Mouse (Mus musculus) mouse trophoblast stem cell (cell line): ENCODE results near the gene Ivd.

Experiments used
- in situ Hi-C, 2 experiments: fragments of 300-500 bp; cut with MseI, MboI; formaldehyde crosslinking; loops; 2 replicates in 1 of 2; 3 replicates in 1 of 2; pipeline ENCODE4 v1.15.1; 2025

Ivd gene

DNA sequence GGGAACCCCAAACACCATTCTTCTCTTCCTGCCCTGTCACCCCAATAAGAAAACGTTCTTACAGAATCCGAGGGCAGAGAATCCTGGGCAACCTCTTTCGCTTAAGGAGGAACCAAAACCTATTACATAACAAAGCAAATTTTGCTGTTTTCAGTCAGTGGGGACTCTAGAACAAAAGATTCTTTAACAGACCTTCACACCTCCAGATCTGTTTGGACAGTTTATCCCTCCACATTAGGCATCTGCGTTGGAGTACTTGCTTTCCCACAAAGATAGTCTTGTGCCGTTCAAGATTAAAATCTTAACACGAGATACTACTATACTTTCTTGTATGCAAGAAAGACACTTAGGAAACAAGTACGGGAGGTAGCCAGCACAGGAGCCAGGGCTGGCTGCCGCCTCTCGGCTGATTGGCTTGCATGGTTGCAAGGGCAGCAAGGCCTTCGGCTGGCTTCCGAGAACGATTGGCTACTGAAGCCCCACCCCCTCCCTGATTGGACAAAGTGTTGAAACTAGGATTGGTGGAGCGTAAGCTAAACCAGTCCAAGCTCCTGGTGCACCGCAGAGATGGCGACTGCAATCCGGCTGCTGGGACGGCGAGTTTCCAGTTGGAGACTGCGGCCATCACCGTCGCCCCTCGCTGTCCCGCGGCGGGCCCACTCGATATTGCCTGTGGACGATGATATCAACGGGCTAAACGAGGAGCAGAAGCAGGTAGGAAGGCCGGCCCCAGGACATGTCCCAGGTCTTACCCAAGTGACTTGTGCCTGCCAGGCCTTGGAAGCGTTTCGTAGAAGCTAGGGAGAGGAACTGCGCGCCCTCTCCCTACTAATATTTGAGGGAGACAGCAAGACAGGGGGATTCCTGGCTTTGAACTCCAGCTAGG lies at the start of gene Ivd:
Gene Ivd (plus strand): TSS at position 501 of the 886 bp plus-strand sequence.
- in situ Hi-C loops, result no loop called here

DNA sequence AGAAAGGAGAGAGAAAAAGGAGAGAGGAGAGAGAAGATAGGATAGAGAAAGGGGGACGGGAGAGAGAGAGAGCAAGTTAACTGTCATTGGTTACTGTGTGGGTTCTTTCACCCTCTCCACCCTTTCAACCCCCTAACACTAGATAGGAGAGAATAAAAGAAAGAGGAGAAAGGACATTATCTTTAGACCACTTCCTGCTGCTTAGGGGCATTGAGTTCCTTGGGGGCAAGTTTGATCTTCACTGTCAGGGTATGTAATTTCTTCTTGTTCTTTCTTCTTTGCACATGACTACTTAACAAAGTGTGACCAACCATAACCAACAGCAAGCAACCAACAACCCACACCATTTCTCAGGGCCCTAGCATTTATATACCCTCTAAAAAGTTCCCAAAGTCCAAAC lies 49.0 kb upstream of the Ivd start:
- in situ Hi-C loops, result no loop called here

DNA sequence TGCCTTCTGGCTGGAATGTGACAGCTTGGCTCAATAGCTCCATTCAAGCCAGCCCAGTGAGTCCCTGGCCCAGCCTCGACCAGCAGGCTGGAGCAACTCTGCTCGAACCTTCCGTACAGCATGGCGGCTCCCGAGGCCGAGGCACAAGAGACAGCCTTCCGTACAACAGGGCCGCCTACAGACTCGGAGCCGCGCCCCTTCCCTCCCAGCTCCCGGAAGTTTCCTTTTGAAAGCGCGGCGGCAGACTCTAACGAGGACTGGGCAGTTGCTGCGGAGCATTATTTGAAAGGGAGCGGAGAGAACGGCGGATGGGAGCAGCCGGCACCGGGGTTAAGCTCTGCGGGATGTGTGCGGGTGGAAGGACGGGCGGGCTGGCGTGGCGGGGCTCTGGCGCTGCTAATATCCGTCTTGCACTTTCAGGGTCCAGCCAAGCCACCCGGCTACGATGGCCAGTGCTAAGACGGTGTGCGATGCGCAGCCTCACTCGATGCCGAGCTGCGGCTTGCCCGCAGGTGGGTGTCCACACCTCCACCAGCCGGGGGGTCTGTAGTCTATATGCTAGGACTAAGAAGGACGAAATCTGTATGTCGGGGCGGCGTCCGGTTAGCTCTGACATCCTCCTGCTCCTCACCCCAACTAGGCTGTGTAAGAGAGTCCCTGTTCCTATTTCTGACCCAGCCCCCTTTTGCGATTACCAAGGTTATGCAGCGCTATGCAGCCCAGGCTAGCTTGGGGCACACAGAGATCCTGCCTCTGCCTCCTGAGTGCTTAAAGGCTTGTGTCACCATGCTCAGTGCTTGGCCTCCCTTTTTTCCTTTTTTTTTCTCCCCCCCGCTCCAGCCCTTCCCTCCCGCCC lies 47.5 kb upstream of the Ivd start, which contains the start of gene Knstrn:
Gene Knstrn (plus strand): TSS at position 23 of the 856 bp plus-strand sequence.
- in situ Hi-C loops, result no loop called here

DNA sequence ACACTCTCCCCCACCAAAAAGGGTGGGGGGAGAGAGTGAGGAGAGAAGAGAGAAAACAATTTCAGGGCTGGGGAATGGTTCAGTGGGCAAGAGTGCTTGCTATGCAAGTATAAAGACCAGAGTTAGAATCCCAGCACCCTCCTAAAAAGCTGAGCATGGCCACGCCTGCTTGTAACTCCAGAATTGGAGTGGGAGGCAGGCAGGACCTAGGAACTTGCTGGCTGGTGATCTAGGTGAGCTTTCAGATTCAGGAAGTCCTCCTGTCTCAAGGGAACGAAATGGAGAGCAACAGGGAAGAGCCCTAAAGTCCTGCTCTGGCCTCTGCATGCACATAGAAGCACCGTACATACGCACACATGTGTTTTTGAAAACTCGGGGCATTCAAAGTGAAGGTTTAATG lies 39.0 kb upstream of the Ivd start:
- in situ Hi-C loops, result no loop called here

DNA sequence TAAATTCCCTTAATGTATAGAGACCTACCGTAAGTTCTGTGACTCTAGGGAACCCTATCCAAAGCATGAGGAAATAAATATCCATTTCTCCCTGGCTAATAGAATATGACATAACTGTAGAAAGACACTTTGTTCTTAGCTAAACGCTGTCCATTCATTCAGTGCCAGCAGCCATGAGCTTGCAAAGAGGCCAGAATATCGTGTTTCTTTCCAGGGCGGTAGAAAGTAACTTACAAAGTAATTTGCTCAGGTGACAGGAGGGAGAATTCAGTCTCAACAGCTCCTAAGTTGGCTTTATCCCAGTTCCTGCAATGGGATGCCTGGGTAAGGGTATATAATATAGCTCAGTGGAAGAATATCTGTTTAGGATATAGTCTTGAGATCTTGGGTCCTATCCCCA lies 37.4 kb upstream of the Ivd start:
- in situ Hi-C loops, result no loop called here

DNA sequence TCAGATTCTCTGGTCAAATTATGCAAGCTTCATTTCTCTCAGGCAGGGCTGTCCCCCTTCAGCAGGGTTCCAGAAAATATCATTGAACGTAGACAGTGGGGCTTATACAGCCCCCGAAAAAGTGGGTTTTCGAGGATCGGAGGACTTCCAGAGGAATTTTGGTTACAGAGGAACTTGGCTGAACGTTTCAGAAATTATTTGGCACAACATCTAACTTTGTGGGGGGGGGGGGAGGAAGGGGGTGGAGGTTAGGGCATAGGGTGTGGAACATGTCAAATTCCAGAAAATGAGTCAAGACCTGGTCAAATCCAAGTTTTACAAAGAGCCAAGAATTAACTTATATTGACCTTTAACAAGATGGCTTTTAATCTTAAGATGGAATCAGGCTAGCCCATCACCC lies 32.7 kb upstream of the Ivd start:
- in situ Hi-C loops, result no loop called here

DNA sequence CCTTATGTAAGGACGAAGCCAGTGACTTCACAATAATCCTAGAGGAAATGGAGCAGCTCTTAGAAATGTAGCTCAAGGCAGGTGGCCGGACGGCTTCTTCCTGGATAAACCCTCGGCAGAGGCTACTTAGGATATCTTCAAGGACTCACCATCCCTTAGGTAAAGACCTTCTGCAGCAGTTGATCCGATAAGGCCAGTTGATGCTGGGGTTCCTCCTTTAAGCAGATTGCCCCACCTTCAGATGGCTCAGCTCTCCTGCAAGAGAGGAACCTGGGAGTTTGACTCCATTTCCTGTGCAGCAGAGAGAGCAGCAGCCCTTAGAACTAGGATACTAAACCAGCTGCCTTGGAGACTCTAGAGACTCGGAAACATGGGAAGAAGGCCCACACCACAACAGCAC lies 27.7 kb upstream of the Ivd start:
- in situ Hi-C loops, result no loop called here

DNA sequence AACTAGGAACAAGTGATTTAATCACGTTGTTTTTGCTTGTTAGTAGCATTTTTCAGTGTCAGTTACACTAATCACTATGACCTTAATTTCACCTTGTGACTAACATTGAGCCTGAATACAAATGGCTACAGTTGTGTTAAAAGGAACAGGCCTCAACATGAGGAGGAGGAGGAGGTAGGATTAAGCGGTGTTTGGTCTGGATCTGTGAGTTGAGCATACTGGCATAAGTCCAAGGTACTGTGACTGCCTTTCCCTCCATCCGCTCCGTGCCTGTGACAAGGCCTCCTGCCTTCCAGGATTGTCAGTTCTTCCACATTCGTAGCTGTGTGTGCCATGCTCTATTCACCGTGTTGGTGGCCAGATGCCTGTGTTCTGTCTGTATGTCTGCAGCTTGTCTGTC lies 26.6 kb upstream of the Ivd start:
- in situ Hi-C loops, result no loop called here

DNA sequence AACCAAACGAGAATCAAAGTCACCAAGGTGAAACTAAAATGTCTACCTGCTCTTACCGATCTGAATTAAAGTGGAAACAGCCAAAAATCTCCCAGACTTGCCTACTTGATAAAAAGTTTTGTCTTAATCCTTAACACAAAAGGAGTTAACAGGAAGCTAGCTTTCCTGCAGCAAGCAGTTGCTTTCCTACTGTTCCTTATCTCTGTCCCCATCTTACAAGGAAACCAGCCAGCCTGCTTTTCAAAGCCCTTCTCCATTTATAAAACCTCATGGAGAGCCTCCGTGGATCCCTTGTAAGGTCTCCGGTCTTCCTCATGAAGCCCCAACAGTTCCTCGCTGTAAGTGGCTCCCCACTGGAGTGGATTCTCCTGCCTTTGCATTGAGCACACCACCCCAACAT lies 23.4 kb upstream of the Ivd start:
- in situ Hi-C loops, result no loop called here

DNA sequence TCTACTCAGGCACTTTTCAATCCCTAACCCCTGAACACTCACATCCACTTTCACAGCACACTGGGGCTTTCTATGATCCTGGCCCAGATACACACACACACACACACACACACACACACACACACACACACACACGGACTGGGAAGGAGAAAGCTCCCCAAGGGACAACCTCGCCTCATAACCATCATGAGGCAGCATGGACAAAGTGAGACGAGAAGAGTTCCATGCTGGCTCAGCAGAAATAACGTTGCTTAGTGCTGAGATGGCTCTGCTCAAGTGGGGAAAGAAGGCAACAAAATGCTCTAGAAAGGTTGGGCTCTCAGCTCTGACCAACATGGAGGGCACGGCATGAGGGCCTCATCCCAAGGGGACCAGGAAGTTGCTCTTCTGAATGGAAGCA lies 20.6 kb upstream of the Ivd start:
- in situ Hi-C loops, result no loop called here

DNA sequence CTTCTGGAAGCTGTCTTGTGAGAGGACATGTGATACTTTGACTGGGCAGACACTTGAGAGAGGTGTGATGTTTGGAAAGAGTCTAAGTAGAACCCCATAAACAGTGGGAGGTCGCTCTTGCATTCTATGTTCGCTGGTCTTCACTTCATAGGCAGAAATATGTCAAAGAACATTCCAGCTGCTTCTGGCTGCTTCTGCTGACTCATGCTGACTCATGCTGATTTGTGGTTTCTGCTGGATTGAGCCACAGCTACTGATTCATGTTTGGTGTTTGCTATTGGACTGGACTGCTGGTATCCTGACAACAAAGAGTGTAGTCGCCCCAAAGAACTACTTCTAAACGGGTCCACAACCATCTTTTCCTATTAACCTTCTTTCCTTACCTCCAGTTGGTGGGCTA lies 20.0 kb upstream of the Ivd start:
- in situ Hi-C loops, result no loop called here

DNA sequence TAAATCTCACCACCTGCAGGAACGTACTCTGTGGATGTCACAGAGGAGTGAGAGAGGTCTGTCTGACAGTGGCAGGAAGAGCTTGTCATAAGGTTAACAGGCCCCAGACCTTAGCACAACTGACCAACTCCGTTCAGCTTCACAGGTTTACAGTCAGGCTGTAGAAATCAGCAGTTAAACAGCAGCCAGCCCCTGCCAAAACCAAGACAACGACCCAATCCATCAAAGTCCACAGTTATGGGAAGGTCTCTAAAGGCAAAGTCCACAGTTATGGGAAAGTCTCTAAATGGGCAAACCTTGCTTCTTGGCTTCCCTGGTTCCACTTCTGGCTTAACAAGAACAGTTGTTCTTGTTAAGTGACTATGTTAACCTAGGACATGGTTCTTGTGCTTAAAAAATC lies 17.3 kb upstream of the Ivd start:
- in situ Hi-C loops, result no loop called here

DNA sequence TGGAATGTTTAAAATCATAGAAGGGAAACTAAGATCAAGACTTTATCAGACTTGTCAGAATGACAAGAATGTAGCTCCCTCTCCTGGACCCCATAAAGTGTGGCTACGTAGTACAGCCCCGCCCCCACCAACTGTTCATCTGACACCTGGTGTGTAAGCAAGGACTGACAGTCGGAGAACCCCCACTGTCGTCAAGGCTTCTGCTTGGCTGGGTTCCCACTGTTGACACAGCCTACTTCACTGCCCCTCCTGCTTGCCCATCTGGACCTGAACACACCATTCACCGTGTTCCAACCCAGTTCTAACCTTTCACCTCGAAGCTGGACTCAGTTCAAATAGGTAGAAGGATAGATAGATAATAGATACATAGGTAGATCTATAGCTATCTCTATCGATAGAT lies 15.5 kb upstream of the Ivd start:
- in situ Hi-C loops, result no loop called here

DNA sequence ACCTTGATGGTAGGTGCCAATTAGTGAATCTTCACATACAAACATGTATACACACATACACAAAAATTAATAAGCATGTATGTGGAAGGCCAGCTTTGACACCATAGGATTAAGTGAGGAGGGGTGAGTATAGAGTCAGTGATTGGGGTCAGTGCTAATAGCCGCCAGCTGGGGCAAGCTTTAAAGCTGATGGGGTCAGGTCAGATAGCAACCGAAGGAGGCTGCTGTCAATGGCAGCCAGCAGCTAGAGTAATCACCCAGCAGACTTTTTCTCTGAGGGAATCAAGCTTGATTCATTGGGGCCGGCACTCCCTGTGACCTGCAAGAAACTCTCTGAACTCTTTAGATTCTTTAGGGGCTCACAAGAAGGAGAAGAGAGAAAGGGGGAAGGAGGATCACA lies 10.0 kb upstream of the Ivd start:
- in situ Hi-C loops, result no loop called here

DNA sequence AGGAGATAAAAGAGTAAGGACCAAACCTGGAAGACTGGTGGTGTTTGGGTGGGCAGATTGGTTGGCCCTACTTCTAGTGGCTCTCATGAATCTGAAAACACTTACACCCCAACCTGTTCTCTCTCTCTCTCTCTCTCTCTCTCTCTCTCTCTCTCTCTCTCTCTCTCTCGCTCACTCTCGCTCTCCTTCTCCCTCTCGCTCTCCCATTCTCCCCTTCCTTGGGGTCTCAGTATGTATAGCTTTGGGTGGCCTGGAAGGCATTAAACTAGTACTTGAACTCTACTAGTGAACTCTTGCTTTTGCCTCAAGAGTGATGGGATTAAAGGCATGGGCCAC lies 554 bp downstream of the Ivd start:
- in situ Hi-C loops, result no loop called here

DNA sequence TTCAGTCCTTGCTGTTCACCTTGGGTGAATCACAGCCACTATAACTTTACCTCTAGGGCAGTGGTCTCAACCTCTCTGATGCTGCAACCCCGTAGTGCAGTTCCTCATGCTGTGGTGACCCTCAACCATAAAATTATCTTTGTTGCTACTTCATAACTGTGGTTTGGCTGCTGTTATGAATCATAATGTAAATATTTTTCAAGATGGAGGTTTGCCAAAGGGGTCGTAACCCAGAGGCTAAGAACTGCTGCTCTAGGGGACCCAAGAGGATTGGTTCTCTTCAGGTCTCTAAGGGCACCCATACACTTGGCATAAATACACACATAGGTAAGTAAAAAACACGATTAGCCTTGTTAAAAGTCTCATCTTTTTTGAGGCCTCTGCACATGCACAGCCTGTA lies 8.8 kb downstream of the Ivd start:
- in situ Hi-C loops, result no loop called here

DNA sequence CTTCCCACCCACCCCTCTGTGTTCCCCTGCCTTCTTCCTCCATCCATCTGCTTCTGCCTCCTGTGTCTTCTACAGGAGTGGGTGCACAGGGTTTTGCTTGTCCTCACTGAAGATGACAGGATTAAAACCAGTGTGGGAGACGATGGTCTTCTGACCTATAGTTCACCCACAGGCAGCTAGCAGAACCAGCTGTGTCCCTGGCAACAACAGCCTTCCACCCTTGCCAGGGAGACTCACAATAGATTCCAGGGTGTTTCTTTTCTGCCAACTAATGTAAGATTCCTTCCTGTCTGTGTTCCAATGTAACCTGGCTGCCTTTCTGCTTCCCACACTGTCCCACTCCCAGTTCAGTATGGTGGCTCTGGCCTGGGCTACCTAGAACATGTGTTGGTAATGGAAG lies 9.3 kb downstream of the Ivd start:
- in situ Hi-C loops, result no loop called here

DNA sequence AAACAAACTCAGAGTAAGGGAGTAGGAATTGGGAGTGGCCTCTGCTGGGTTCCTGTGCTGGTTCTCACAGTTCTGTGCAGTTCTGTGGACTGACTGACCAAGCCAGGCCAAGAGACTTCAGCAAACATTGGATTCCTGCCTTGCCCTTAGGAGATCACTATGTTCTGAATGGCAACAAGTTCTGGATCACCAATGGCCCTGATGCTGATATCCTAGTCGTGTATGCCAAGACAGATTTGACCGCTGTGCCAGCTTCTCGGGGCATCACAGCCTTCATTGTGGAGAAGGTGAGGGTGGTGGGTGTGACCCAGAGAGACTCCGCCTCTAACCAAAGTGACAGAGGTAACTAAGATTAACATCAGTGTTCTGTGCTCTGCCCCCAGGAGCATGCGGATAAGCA lies 11.3 kb downstream of the Ivd start:
- in situ Hi-C loops, result no loop called here

DNA sequence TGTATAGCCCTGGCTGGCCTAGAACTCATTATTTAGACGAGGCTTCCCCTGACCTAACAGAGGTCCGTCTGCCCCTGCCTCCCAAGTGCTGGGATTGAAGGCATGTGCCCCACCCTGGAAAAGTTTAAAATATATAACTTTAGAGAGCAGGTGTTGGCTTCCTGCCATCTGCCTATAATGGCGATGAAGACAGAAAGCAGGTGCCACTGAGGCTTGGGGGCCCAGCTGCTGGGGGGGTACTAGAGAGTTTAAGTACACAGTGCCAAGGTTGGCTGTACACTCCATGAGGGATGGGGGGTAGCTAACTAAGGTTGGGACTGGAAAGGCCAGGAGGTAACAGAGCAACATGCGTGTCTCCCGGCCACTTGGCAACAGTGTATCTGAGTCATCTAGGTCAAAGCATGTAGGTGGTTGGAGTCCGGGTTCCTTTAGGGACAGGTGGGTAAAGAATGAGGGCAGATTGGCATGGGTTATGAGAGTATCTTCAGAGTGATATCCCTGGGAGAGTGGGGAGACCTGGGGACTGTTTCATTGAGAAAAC lies 12.2 kb downstream of the Ivd start:
- in situ Hi-C loops, result no loop called here

DNA sequence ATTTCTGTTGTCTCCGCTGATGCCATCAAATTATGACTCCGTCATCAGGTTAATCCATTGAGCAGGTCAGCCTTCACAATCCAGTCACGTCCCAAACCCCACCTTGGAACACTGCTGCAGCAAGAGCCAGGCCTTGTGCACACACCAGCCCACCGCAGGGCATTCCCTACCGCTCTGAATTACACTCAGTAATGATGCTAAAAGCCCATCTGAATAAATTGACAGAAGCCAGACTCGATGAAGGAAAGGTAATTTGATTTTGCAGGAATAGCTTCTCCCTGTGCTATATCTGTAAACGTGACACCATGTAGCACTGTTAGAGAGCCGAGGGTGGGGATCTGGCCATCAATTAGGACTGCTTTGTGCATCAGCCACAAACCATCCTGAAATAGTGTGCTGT lies 13.6 kb downstream of the Ivd start:
- in situ Hi-C loops, result no loop called here

DNA sequence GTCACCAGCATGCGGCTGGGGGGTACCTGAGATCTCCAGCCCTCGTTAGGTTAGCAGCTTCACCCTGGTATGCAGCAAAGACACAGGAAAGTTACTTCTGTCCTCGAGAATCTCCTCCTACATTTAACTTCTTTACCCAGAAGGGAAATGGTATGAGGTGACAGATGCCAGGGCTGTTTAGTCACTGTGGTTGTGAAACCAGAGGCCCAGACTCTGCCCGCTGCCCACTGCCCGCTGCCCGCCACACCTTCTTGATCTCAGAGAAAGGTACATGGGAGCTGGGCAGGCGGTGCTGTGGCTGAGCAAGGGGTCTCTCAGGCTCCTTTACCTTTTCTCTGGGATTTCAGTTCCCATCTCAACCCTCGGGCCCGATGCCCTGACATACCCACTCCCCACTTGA lies 14.7 kb downstream of the Ivd start:
- in situ Hi-C loops, result no loop called here

DNA sequence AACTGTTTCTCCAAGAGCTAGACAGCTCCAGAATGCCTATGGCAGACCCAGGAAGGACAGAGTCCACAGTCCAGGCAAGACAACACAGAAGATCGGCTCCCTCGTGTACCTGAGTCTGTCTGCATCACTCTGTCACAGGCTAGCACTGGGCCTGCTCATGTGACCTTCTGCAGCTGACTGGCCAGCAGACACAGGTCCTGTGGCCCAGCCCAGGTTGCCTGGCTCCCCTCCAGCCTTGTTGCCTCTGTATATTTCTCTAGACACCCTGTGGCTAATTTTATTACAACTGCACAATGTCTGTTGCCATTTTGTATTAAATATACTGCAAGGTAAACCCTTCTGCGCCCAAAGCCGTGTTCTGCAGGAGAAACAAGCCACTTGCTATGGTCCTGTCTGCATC lies 19.3 kb downstream of the Ivd start:
- in situ Hi-C loops, result loop anchor here (10.0 kb wide), 1 partner anchor 116 kb away; the partner anchor contains the start of gene Ccdc9b (in 2 of the 2)

DNA sequence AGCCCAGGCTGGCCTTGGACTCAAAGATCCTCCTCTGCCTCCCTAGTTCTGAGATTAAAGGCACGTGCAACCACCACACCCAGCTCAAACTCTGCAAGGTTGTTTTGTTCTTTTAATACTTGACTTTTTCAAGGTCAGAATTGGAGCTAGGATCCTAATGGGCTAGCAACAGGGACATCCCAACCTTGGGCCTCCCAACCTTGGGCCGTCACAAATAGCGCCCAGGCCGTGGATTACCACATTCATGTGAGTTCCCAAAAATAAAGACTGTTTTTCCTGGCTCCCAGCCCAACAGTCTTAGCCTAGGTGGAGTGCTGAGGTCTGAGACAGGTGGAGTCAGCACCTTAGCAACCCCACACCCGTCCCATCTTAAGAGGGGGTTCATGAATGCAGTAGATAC lies 20.2 kb downstream of the Ivd start:
- in situ Hi-C loops, result loop anchor here (10.0 kb wide), 1 partner anchor 117 kb away; the partner anchor contains the start of gene Ccdc9b (in 2 of the 2)
